Mouse (Mus musculus) liver, postnatal 0 days (tissue): Measurements from ENCODE around the gene Gp1ba.

Source experiments
- CTCF ChIP-seq: sonication (generic); IDR thresholded peaks from 2 replicates; pipeline ENCODE4 v1.5.1; 2016; ENCODE audit warnings: antibody characterized with exemption, low read depth
- EP300 ChIP-seq: IDR thresholded peaks from 2 replicates; pipeline ENCODE4 v1.6.1; 2016; ENCODE audit warnings: antibody characterized with exemption, low read depth, mild to moderate bottlenecking

DNA sequence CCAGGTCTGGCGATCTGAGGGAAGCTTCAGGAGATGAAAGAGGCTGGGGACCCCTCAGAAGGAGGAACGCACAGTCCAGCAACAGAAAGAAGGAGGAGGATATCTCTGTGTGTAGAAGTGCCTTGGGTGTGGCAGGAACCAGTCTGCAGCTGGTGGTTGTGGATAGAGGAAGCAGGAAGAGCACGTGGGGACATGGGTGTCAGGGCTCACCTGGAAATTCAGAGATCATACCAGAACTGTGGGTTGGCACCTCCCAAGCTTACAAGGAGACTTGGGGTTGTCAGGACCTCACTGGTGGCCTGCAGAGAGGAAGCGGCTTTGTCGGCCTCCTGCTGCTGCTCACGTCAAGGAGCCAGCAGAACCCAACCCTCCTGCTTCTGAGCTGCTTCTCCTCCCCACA is 41.6 kb upstream of the Gp1ba start:
- no peak for TF ChIP-seq CTCF
- TF ChIP-seq EP300, result no peak
